Mouse (Mus musculus): ENCODE data around the gene Tti1. TPM values are rescaled to one million over a fixed set of nuclear protein-coding genes. Genes with fewer than 3 reads are reported as not detected.

Tti1 gene
- not detected in 2 replicates for polyA plus RNA-seq (2012; ENCODE audit: insufficient read depth, insufficient read length, low replicate concordance, missing spikeins)

- Histone ChIP-seq H3K27ac (ENCODE audit: insufficient read depth, low read depth, low read length) (peak within 1 kb of the TSS; percentile 90), H3K4me3 (ENCODE audit: insufficient read depth, low read depth, low read length) (peak within 1 kb of the TSS; percentile 65), H3K4me1 (ENCODE audit: control insufficient read depth, insufficient read depth, low read length) (peaks cover 9% of the 10 kb centered on the region)
- under 1% methylated on average over 52 of the region's 52 CpGs for WGBS
- TF ChIP-seq CTCF (IDR thresholded peaks at IDR 0.05; ENCODE audit: insufficient read depth, low read depth, low read length) = no peak
- TF ChIP-seq POLR2A (IDR thresholded peaks at IDR 0.05; ENCODE audit: insufficient read depth, low read depth, low read length) = peak; percentile 57
Measured at GRCm38 (mm10) chr2:158028354-158028863, at the start of gene Tti1, which contains the start of gene Rprd1b. TSS of gene Tti1 (minus strand) at chr2:158028433. TSS of gene Rprd1b (plus strand) at chr2:158028497.

GRCm38 (mm10) chr2:158077981-158078380, 49.7 kb upstream of the Tti1 start:
- 49% methylated on average over 2 of the region's 2 CpGs for WGBS
- no peak overlapping the region for H3K27ac ChIP-seq (ENCODE audit: insufficient read depth, low read depth, low read length)
- no peak for TF ChIP-seq POLR2A (IDR thresholded peaks at IDR 0.05; ENCODE audit: insufficient read depth, low read depth, low read length)
- no peak for TF ChIP-seq CTCF (IDR thresholded peaks at IDR 0.05; ENCODE audit: insufficient read depth, low read depth, low read length)
- H3K4me1 ChIP-seq (ENCODE audit: control insufficient read depth, insufficient read depth, low read length) = no peaks in the 10 kb centered on the region
- H3K4me3 ChIP-seq (ENCODE audit: insufficient read depth, low read depth, low read length) = no peak overlapping the region

- H3K4me3 ChIP-seq (ENCODE audit: insufficient read depth, low read depth, low read length) = no peak overlapping the region
- H3K4me1 ChIP-seq (ENCODE audit: control insufficient read depth, insufficient read depth, low read length) = no peaks in the 10 kb centered on the region
- 71% methylated on average over 6 of the region's 6 CpGs for WGBS
- no peak overlapping the region for H3K27ac ChIP-seq (ENCODE audit: insufficient read depth, low read depth, low read length)
- TF ChIP-seq CTCF (IDR thresholded peaks at IDR 0.05; ENCODE audit: insufficient read depth, low read depth, low read length) (no peak), POLR2A (IDR thresholded peaks at IDR 0.05; ENCODE audit: insufficient read depth, low read depth, low read length) (no peak)
Measured at GRCm38 (mm10) chr2:158076690-158077089, 48.5 kb upstream of the Tti1 start.

- Histone ChIP-seq H3K4me1 (ENCODE audit: control insufficient read depth, insufficient read depth, low read length) (no peaks in the 10 kb centered on the region), H3K4me3 (ENCODE audit: insufficient read depth, low read depth, low read length) (no peak overlapping the region), H3K27ac (ENCODE audit: insufficient read depth, low read depth, low read length) (no peak overlapping the region)
- no peak for TF ChIP-seq CTCF (IDR thresholded peaks at IDR 0.05; ENCODE audit: insufficient read depth, low read depth, low read length)
- TF ChIP-seq POLR2A (IDR thresholded peaks at IDR 0.05; ENCODE audit: insufficient read depth, low read depth, low read length) = no peak
- 77% methylated on average over 5 of the region's 5 CpGs for WGBS
Measured at GRCm38 (mm10) chr2:158074835-158075234, 46.6 kb upstream of the Tti1 start.

- no peak overlapping the region for H3K27ac ChIP-seq (ENCODE audit: insufficient read depth, low read depth, low read length)
- peaks cover 2% of the 10 kb centered on the region; the same call in 1 of the 2 replicates for H3K4me1 ChIP-seq (ENCODE audit: control insufficient read depth, insufficient read depth, low read length)
- 78% methylated on average over 5 of the region's 5 CpGs for WGBS
- H3K4me3 ChIP-seq (ENCODE audit: insufficient read depth, low read depth, low read length) = no peak overlapping the region
- TF ChIP-seq POLR2A (IDR thresholded peaks at IDR 0.05; ENCODE audit: insufficient read depth, low read depth, low read length) (no peak), CTCF (IDR thresholded peaks at IDR 0.05; ENCODE audit: insufficient read depth, low read depth, low read length) (no peak)
Measured at GRCm38 (mm10) chr2:158071633-158071995, 43.4 kb upstream of the Tti1 start.

- WGBS = 87% methylated on average over 3 of the region's 3 CpGs
- Histone ChIP-seq H3K4me1 (ENCODE audit: control insufficient read depth, insufficient read depth, low read length) (peaks cover 2% of the 10 kb centered on the region; the same call in 1 of the 2 replicates), H3K4me3 (ENCODE audit: insufficient read depth, low read depth, low read length) (no peak overlapping the region), H3K27ac (ENCODE audit: insufficient read depth, low read depth, low read length) (no peak overlapping the region)
- TF ChIP-seq CTCF (IDR thresholded peaks at IDR 0.05; ENCODE audit: insufficient read depth, low read depth, low read length) (no peak), POLR2A (IDR thresholded peaks at IDR 0.05; ENCODE audit: insufficient read depth, low read depth, low read length) (no peak)
Measured at GRCm38 (mm10) chr2:158070885-158071632, 42.8 kb upstream of the Tti1 start.

- no peak for TF ChIP-seq CTCF (IDR thresholded peaks at IDR 0.05; ENCODE audit: insufficient read depth, low read depth, low read length)
- no peak for TF ChIP-seq POLR2A (IDR thresholded peaks at IDR 0.05; ENCODE audit: insufficient read depth, low read depth, low read length)
Measured at GRCm38 (mm10) chr2:158068444-158068971, 40.3 kb upstream of the Tti1 start.

GRCm38 (mm10) chr2:158067260-158067824, 39.1 kb upstream of the Tti1 start:
- no peak for TF ChIP-seq POLR2A (IDR thresholded peaks at IDR 0.05; ENCODE audit: insufficient read depth, low read depth, low read length)
- TF ChIP-seq CTCF (IDR thresholded peaks at IDR 0.05; ENCODE audit: insufficient read depth, low read depth, low read length) = no peak
- 97% methylated on average over 5 of the region's 5 CpGs for WGBS
- H3K27ac ChIP-seq (ENCODE audit: insufficient read depth, low read depth, low read length) = no peak overlapping the region
- peaks cover 8% of the 10 kb centered on the region; the same call in 1 of the 2 replicates for H3K4me1 ChIP-seq (ENCODE audit: control insufficient read depth, insufficient read depth, low read length)
- H3K4me3 ChIP-seq (ENCODE audit: insufficient read depth, low read depth, low read length) = no peak overlapping the region

More at GRCm38 (mm10) chr2:158068444-158068971, 40.3 kb upstream of the Tti1 start:
- Histone ChIP-seq H3K4me1 (ENCODE audit: control insufficient read depth, insufficient read depth, low read length) (peaks cover 8% of the 10 kb centered on the region; the same call in 1 of the 2 replicates), H3K27ac (ENCODE audit: insufficient read depth, low read depth, low read length) (no peak overlapping the region), H3K4me3 (ENCODE audit: insufficient read depth, low read depth, low read length) (no peak overlapping the region)

GRCm38 (mm10) chr2:158066456-158066855, 38.2 kb upstream of the Tti1 start:
- H3K4me3 ChIP-seq (ENCODE audit: insufficient read depth, low read depth, low read length) = no peak overlapping the region
- H3K27ac ChIP-seq (ENCODE audit: insufficient read depth, low read depth, low read length) = no peak overlapping the region
- TF ChIP-seq CTCF (IDR thresholded peaks at IDR 0.05; ENCODE audit: insufficient read depth, low read depth, low read length) (no peak), POLR2A (IDR thresholded peaks at IDR 0.05; ENCODE audit: insufficient read depth, low read depth, low read length) (no peak)
- H3K4me1 ChIP-seq (ENCODE audit: control insufficient read depth, insufficient read depth, low read length) = peaks cover 8% of the 10 kb centered on the region; the same call in 1 of the 2 replicates

Data from olfactory bulb, adult 2 months (tissue).